Mouse (Mus musculus) layer of hippocampus, adult 2 months (tissue): ENCODE measurements around the gene Cend1. TPM values are rescaled to one million over a fixed set of nuclear protein-coding genes. Genes with fewer than 3 reads are reported as not detected.
A peak's percentile ranks its signal among the peaks of the same experiment; 100 is the strongest.

Experiments
- DNase-seq, 2 experiments: peaks; one replicate each; pipeline ENCODE4 v3.0.0; 2022; ENCODE audit warnings: low spot score in 2 of 2
- H3K27ac ChIP-seq: fragments of 200-600 bp; 2 replicates; pipeline ENCODE4 v1.8.1; 2022
- H3K4me3 ChIP-seq: fragments of 200-600 bp; 2 replicates; pipeline ENCODE4 v1.8.1; 2022; ENCODE audit warnings: mild to moderate bottlenecking
- CTCF ChIP-seq: fragments of 200-600 bp; conservative IDR thresholded peaks from 2 replicates; pipeline ENCODE4 v1.8.1; 2022; ENCODE audit warnings: antibody characterized with exemption, mild to moderate bottlenecking, moderate library complexity
- total RNA-seq, 2 experiments: library from RNA; stranded (reverse); gene quantifications; 2 replicates each; pipeline ENCODE4 v1.2.3; 2021

Gene Cend1
- total RNA-seq, 2 experiments from 2014 or later, result 251 to 263 TPM

DNA sequence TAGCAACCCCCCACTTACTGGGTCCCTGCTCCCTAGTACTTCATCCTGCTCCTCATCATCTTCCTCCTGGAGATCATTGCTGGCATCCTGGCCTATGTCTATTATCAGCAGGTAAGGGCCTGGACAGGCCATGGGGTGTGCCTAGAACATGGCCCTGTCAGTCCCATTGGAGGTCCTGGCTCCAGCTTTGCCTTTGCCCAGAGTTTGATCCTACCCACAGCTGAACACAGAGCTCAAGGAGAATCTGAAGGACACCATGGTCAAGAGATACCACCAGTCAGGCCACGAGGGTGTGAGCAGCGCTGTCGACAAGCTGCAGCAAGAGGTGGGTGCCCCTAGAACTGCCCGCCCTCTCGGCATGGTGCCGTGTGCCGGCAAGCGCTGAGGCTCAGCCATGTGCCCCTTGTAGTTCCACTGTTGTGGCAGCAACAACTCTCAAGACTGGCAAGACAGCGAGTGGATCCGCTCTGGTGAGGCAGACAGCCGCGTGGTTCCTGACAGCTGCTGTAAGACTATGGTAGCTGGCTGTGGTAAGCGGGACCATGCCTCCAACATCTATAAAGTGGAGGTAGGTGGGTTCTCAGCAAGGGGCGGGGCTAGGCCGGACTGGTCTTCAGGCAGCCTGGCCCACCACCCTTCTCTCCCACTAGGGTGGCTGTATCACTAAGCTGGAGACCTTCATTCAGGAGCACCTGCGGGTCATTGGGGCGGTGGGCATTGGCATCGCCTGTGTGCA, 40.8 kb upstream of the Cend1 start:
- Histone ChIP-seq H3K4me3 (no peak overlapping the region), H3K27ac (no peak overlapping the region)
- TF ChIP-seq CTCF, result no peak
- no peak for DNase-seq

DNA sequence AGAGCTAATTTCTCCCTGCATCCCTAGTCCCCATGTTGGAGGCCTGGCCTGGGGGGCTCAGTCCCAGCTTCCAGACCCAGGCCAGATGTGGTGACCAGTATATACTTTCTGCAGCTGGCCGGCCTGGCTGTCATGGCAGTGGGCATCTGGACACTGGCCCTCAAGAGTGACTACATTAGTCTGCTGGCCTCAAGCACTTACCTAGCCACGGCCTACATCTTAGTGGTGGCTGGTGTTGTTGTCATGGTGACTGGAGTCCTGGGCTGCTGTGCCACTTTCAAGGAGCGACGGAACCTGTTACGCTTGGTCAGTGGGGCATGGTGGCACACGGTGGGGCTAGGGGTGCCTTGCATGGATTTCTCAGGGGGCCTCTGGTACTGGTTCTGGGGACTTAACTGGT, 40.1 kb upstream of the Cend1 start:
- Histone ChIP-seq H3K4me3 (peak overlapping the region; percentile 27; the same call in 1 of the 2 replicates), H3K27ac (peak overlapping the region; percentile 74)
- TF ChIP-seq CTCF, result no peak
- DNase-seq, result no peak

DNA sequence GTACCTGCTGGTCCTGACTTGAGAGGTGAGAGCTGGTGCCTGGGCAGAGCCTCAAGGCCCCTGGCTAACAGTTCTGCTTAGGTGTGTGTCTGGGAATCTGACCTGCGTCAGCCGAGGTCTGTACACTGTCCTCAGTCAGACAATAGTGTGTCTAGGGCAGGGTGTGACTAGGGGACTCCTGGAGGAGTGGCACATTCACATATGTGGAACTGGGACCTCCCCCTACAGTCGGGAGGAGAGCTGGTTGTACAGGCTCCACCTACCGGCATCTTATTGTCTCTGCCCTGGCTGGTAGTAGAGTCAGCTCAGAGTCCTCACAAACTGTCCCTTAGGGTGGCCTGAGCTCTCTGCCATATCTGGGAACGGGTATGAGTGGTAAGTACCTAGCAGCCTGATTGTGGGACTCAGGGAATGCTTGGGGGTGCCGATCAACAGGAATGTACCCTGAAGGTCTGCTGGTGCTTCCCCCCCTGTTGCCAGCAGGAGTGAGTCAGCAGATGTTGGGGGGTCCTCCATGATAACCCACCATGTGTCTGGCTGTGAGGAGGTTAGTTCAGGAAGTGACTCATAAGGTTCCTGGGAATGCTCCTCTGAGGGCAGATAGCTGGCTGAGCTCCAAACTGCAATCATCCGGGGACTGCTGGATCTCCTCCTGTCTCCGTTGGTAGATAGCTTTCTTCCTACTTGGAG, 39.4 kb upstream of the Cend1 start:
- H3K27ac ChIP-seq, result peak overlapping the region; percentile 74
- TF ChIP-seq CTCF, result peak; percentile 74
- peak overlapping the region; percentile 59 for H3K4me3 ChIP-seq
- peak; percentile 38 to 47 for DNase-seq

DNA sequence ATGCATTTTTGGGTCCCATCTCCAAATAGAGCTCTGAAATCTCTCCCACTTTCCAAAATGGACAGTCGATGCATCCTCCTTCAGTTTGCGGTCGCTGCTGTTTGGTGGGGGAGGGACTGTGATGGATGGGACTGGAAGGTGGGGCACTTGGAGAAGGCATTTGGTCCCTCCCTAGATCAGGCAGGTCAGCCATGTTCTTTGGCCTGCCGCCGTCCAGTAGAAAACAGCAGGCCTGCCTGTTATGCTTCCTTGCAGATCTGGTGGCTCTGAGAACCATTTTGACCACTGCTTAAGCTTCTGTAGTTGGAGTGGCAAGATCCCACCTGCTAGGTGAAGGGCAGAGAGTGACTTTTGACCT, 38.9 kb upstream of the Cend1 start:
- H3K27ac ChIP-seq, result peak overlapping the region; percentile 74
- no peak for DNase-seq
- no peak for TF ChIP-seq CTCF
- H3K4me3 ChIP-seq, result peak overlapping the region; percentile 59

DNA sequence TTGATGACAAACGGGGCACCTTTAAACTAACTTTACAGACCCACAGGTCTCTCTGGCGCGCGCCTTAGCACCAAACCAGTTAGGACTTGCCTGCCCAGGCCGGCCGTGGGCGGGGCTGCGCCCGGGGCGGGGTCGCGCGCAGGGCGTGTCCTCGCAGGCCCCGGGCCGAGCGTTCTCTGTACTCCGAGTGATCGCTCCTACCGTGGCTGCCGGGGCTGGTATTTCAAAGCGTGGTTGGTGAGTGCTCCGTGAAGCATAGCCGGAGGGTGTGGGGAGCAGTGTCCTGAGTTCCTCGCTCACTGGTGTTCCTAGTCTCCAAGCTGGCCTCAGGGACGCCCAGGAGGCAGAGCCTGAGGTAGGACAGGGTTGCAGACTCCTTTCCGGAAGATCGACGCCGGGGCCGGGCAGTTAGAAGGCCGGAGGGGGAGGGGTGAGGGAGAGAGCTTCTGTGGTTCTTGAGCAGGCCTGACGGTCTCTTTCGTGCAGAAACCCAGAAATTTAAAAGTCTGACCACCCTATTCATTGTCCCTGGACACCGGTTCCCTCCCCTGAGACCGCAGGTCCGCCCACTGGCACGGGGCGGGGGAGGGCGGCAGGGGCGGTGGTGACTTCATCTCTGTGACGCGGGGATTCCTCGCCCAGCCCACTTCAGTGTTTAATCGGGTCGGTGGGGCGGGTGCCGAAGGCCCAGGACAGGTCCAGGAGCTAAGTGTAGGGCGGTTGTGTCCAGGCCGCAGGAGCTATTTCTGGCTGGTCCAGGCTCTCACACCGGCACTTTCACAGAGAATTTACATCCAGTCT, 38.1 kb upstream of the Cend1 start, which contains the start of gene Cd151:
TSS of gene Cd151 (plus strand) at position 163 of the 801 bp plus-strand sequence.
- DNase-seq, result peak; percentile 49 to 62
- peak within 1 kb of the TSS; percentile 74 for H3K27ac ChIP-seq
- TF ChIP-seq CTCF, result no peak
- peak within 1 kb of the TSS; percentile 59 for H3K4me3 ChIP-seq

DNA sequence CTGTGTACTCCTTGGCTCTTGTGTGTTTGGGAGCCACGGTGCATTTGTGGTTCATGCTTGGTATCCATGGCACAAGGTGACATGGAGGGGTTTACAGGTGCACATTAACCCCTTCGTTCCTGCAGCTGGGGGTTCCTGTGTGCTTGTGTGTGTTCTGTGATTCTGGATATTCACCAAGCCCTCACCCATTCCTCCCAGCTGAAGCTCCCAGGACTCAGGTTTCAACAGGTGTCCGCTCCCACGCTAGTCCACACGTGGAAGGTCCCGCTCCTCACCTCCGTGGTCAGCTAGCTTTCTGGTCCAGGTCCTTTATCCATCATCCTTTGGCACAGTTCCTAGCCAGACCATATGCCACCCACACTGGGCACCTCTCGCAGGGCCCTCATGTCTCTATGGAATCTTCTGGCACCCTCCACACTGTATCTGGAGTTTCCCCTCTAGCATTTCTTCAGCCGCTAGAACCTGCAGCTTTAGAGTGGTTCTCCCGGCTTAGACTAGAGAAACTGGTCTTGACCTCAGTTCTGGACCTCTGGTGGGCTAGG, 37.4 kb upstream of the Cend1 start:
- no peak for DNase-seq
- no peak for TF ChIP-seq CTCF
- Histone ChIP-seq H3K4me3 (peak overlapping the region; percentile 59), H3K27ac (peak overlapping the region; percentile 74; the same call in 1 of the 2 replicates)

DNA sequence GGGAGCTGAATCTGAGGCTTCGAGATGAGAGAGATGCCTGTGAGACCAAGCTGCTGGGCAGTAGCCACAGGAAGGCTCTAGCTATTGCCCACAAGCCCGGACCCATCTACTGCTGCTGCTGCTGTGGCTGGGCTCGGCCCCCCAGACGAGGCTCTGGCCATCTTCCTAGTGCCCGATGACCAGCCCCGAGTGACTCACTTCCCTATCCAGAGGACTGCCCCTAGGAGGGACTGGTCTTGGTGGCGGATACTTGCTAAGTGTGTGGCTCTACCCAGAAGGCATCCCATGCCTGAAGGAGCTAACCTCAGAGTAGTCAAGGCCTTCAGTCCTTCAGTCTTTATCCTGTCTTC, 36.7 kb upstream of the Cend1 start:
- no peak for TF ChIP-seq CTCF
- Histone ChIP-seq H3K27ac (no peak overlapping the region), H3K4me3 (no peak overlapping the region)
- DNase-seq, result no peak

DNA sequence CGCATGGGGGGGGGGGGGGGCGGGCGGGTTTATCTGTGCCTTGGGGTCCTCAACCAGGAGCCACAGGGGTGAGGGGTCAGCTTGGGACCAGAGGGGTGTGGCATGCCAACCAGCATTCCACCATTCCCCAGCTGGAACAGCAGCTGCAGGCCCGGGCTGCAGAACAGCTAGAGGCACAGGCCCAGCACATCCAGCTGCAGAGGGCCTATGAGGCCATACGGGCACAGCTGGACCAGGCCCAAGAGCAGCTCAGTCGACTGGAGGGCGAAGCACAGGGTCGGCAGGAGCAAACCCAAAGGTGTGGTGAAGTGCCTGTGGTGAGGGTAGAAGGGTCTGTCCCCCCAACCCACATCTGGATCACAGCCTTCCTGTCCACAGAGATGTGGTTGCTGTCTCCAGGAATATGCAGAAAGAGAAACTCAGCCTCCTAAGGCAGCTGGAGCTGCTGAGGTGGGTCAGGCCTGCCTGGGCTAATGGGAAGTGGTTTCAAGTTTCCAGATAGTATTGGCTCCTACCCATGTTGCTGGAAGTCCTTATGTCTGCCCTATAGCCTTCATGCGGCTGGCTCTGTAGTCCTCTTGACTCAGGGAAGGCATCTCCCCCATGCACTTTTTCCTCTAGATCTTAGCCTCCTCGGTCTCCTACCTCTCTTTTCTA, 36.2 kb upstream of the Cend1 start:
- H3K4me3 ChIP-seq, result no peak overlapping the region
- TF ChIP-seq CTCF, result no peak
- DNase-seq, result no peak

DNA sequence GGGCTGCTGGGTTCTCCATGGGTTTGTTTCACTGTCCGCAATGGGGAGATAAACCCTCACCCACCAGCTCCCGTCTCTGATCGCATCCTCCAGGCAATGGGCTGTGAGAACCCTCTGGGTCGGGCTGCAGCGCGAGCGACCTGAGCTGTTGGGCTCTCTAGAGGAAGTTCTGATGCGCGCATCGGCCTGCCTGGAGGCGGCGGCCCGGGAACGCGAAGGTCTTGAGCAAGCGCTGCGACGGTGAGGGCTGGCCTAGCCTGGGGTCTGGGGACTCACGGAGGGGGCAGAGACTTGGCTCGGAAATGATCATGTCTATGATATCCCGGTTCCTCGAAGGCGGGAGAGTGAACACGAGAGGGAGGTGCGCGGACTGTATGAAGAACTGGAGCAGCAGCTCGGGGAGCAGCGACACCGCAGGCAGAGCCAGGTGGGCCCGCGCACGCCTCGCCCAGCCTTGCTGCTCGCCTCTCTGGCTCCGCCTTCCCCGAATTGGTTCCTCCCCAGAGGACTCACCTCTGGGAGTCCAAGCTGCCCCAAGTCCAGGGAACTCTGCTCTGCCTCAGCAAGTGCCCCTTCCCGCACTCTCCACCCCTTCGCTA, 35.4 kb upstream of the Cend1 start:
- DNase-seq, result no peak
- Histone ChIP-seq H3K27ac (peak overlapping the region; percentile 46), H3K4me3 (peak overlapping the region; percentile 10; the same call in 1 of the 2 replicates)
- TF ChIP-seq CTCF, result no peak

More for the DNA sequence above, 36.2 kb upstream of the Cend1 start:
- H3K27ac ChIP-seq, result no peak overlapping the region

DNA sequence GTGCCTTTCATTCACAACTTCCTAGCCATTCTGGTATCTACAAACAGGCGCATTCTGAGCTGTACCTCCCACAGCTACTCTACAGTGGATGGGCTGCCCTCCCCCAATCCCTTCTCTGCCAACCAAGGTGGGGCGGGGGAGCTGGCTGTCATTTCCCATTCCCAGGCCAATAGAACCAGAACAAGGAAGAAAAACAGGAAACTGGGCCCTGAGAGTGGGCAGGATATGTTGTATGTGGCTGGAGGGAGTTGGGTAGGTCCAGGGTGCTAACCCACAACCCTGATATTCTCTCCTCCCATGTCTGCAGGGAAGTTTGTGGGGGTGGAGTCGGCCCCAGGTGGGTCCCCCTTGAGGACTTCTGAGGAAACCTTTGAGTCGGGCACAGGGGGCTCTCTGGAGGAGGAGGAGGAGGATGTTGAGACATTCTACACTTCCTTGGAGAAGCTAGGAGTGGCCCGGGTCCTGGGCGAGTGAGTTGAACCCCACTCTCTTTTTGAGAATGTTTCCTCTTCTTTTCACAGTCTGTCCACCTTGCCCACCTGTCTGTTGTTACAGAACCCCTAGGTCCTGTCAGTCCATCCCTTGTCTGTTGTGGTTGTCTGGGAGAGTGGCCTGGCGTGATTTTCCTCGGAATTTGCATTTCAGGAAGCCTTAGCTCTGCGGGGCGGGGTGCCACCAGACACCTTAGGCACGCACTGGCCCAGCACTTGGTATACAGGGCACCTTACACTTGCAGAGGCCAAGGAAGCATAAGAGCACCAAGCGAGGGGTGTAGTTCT, 34.7 kb upstream of the Cend1 start:
- DNase-seq, result no peak
- no peak for TF ChIP-seq CTCF
- H3K4me3 ChIP-seq, result no peak overlapping the region; the same call in 1 of the 2 replicates
- H3K27ac ChIP-seq, result peak overlapping the region; percentile 46

DNA sequence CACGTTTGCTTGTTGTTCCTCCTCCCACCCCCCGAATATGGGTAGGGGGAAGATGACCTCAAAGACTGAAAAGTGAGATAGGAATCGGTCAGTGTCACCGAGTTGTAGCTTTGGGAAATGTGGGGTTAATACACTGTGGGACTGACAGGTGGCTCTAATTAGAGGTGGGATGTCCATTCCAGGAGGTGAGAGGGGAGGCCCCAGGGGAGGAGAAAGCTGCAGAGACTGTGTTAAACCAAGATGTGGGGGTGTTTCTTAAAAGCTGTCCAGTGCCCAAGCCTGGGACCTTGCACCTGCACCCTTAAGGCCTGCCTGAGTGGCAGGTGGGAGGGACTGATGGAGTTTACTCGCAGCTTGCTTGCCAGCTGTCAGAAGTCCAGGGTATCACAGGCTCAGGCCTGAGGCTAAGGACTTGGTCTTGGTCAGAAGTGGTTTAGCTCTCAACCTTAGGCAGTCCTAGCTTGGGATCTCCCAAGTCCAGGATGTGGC, 33.1 kb upstream of the Cend1 start:
- TF ChIP-seq CTCF, result no peak
- DNase-seq, result no peak
- Histone ChIP-seq H3K27ac (peak overlapping the region; percentile 78; the same call in 1 of the 2 replicates), H3K4me3 (peak overlapping the region; percentile 48; the same call in 1 of the 2 replicates)
